Mouse (Mus musculus): ENCODE data around the gene Ahdc1.
A peak's percentile ranks its signal among the peaks of the same experiment; 100 is the strongest.
"Not testable (repeated sequence)": the region's sequence is repeated elsewhere in the genome, so short reads cannot be mapped to it uniquely, and the experiment has no call there.

Gene Ahdc1

GRCm38 (mm10) chr4:133079416-133080113 is 68.5 kb downstream of the Ahdc1 start:
- DNase-seq (ENCODE audit: low spot score), result no peak

DNA sequence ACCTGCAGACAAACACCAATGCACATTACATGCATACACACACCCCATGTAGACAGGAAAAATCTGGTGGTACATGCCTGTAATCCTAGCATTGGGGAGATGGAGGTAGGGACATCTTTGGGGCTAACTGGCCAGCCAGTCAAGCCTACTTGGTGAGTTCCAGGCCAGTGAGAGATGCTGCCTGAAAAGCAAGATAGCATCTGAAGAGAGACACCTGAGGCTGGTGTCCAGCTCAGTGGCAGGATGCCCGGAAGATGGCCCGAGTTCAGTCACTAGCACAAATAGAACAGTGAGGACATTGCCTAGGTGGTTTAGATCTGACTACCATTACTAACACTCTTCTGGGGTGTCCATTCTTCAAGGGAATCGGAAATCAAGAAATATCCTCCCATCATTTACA is 69.8 kb downstream of the Ahdc1 start:
- no peak for DNase-seq (ENCODE audit: low spot score)

GRCm38 (mm10) chr4:133082216-133082773 is 71.2 kb downstream of the Ahdc1 start:
- no peak for DNase-seq (ENCODE audit: low spot score)

- DNase-seq (ENCODE audit: low spot score), result peak; percentile 56
These were observed 73.2 kb downstream of the Ahdc1 start for GRCm38 (mm10) chr4:133083991-133084861.

- DNase-seq (ENCODE audit: low spot score), result peak; percentile 61
These were observed 74.1 kb downstream of the Ahdc1 start for GRCm38 (mm10) chr4:133085011-133085782.

- no peak for DNase-seq (ENCODE audit: low spot score)
These were observed 74.8 kb downstream of the Ahdc1 start for GRCm38 (mm10) chr4:133085783-133086342.

DNA sequence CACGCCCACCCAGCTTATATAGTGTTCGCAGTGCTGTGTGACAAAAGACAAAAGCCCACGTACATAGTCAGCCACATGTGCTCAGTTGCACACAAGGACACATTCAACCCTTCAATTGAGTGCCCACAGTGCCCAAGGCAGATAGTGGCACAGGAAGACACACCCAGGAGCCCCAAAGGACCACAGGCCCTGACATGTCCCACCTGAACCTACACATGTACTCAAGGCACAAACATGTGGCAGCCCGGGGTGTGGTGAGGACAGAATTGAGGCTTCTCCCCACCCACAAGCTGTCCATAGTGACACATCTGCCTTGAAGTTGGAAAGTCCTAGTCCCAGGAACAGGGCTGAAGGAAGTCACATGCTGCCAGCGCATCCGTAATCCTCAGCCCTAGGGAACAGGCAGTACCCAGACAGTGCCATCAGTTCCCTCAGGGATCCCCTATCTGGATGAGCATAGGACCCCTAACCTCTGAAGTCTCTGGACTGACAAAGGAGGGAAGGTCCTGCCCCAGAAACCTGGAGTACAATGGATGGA is 76.2 kb downstream of the Ahdc1 start:
- DNase-seq (ENCODE audit: low spot score), result no peak

- no peak for DNase-seq (ENCODE audit: low spot score)
These were observed 76.8 kb downstream of the Ahdc1 start for GRCm38 (mm10) chr4:133087835-133088234.

- DNase-seq (ENCODE audit: low spot score), result no peak
These were observed 78.3 kb downstream of the Ahdc1 start for GRCm38 (mm10) chr4:133089319-133089718.

DNA sequence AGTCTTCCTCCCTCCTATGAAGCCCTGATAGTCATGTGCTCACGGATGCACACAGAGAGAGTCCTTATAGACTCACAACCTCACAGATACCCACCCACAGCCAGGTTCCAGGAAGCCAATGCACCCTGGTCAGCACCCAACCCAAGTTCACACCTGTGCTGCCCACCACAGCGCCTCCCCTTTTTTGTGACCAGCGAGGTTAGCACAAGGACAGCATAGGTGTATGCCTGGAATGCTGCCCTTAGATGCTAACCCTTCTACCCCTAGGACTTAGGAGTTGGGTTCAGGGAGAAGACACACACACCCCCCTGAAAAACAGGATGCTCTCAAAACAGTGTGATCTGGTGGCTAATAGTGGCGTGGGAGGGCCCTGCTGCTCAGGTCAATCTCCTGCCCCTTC is 78.7 kb downstream of the Ahdc1 start:
- no peak for DNase-seq (ENCODE audit: low spot score)

GRCm38 (mm10) chr4:133090276-133090719 is 79.2 kb downstream of the Ahdc1 start:
- DNase-seq (ENCODE audit: low spot score), result no peak

DNA sequence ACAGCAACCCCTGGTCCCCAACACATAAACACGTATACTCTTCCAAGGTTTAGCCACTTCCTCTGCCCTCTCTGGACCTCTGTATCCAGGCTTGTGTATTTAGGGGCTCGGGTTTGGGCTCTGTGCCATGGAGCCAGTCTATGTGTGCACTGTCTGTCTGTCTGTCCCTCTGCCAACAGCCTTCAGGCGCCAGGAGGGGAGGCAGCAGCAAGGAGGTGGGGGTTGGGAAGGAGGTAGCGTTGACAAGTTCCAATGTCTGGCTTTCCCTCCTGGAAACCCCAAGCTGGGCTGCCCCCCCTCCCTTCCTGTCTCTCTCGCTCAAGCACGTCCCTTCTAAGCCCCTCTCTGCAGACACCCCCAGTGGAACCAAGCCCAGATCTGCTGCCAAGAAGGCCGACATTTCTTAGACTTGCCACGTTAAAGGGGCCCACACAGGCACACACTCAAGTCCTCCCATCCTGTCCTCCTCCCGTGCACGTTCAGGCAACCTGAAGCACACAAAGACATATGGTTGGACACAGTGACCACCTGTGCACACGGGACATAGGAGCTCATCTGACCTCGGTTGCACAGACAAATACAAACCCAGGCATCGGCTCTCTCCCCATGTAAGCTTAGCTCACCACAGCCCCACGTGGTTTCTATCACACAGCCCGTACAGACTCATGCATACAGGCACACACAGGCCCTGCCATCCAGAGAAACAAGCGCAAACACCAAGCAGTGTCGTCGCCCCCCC is 79.8 kb downstream of the Ahdc1 start:
- DNase-seq (ENCODE audit: low spot score), result no peak

- no peak for DNase-seq (ENCODE audit: low spot score)
These were observed 80.4 kb downstream of the Ahdc1 start for GRCm38 (mm10) chr4:133091459-133091785.

DNA sequence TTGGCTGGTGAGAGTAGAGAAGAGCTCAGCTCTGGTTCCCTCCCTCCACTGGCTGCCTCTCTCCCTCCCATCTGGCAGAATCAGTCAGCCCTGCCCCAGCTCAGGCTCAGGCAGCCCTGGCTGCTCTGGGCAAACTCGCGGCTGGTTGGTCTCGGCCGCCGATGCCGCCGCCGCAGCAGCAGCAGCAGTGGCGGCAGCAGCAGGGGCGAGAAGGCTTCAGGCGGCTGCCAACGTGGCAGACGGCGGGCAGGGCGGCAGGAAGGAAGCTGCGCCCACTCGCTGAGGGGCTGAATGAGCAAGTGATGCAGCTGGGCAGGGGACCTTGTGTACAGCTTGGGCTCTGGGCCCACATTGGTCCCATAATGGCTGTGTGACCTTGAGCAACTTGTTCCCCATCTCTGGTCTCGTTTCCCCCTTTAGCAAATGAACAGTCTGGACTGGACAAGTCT is 81.4 kb downstream of the Ahdc1 start:
- DNase-seq (ENCODE audit: low spot score), result no peak

- no peak for DNase-seq (ENCODE audit: low spot score)
These were observed 82.0 kb downstream of the Ahdc1 start for GRCm38 (mm10) chr4:133093056-133093455.

DNA sequence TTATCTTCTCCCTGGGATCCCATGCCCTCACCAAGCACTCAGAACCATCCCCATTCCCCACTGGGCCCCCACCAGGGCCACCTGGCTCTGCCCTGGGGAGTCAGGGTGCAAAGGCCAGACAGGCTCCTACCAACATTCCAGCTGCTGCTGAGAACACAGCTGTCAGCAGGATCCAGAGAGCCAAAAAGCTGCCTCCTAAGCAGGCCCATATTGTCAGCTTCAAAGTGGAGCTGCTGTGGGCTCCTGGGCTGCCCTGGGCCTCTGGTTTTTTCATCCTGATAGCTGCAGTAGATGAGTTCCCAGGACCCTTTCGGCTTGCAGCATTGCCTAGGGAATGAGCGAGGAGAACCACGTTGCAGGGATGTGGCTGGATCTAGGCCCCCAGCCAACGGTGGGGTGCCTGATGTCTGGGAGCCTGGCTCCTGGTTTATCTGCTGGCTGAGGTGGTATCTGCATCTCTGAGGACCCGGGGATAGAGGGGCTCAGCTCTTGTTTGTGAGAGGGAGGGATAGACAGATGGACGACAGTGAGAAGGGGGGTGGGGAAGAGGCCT is 82.5 kb downstream of the Ahdc1 start:
- DNase-seq (ENCODE audit: low spot score), result no peak

DNA sequence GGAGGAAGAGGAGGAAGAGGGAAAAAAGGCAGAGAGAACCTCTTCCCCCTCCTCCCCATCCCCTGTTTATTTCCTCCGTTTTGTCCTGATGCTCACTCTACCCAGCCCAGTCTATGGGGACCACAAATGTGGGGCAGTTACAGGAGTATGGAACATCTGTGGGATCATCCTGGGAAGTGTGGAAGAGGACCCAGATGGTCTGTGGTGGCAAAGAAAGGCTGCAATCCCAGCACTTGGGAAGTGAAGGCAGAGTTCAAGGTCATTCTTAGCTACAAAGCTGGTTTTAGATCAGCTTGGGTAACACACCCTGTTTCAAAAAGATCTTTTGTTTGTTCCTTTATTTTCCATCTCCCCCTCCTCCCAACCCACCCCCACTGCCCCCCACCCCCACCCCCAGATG is 83.2 kb downstream of the Ahdc1 start:
- DNase-seq (ENCODE audit: low spot score), result no peak

DNA sequence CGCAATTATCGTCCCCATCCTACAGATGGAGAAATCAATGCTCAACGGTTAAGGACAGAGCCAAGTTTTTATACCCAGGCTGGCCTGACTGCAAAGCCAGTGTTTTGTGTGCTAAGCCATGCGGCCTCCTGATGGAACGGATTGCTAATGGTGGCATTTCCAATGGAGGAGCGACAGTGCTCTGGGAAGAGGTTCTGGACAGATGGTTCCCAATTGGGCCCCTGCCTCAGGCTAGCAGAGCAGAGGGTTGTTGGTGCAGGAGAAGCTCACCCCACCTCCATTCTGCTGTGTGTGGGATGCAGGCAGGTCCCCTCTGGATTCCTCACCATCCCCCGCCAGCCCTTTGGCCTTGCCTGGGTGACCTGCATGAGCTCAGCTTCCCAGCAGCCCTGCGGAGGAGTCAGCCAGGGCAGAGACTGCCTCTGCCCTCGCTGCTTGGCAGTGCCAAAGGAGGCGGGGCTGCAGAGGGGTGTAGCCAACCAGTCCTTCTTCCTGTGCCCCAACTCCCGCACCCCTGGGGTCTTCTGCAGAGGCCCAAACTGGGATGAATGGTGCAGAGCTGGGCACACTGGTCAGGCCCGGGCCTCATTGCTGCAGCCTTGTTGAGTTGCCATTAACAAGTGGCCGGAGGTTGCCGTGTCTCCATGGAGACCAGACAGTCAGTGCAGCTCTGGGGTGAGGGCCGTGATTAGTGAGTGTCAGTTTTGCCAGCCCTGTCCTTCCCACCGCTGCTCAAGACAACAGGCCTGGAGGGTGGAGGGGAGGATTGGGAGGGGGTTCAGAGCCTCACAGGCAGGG is 84.1 kb downstream of the Ahdc1 start:
- peak; percentile 65 for DNase-seq (ENCODE audit: low spot score)

DNA sequence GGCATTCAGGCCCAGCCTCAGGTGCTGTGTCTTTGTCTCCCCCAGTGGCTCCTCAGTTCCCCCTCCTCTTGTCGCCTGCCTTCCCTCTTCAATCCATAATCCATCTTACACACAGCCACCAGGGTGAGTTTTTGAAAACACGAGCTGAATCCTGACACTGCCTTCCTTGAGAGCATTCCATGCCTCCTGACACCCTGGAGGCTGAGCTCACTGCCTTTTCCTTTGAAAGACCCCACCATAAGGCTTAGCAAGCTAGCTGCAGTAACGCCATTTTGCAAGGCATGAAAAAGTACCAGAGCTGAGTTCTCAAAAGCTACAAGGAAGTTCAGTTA is 84.6 kb downstream of the Ahdc1 start:
- not testable (repeated sequence) for DNase-seq (ENCODE audit: low spot score)

- DNase-seq (ENCODE audit: low spot score), result not testable (repeated sequence)
These were observed 85.6 kb downstream of the Ahdc1 start for GRCm38 (mm10) chr4:133096671-133097070.
